Mouse (Mus musculus) liver, adult 2 months (tissue): ENCODE results near the gene Homer2.

ENCODE experiments used
- CTCF ChIP-seq: fragments of 200-500 bp; IDR thresholded peaks from 2 replicates; pipeline ENCODE4 v1.5.1; 2011; ENCODE audit warnings: low read depth, low read length, control low read depth
- POLR2A ChIP-seq: fragments of 200-500 bp; IDR thresholded peaks from 2 replicates; pipeline ENCODE4 v1.6.1; 2011; ENCODE audit warnings: low read length, control low read depth; ENCODE audit not compliant: insufficient read depth; ENCODE audit errors: extremely low read depth

GRCm38 (mm10) chr7:81654946-81655718, 52.2 kb downstream of the Homer2 start:
- no peak for TF ChIP-seq POLR2A
- TF ChIP-seq CTCF, result no peak
